Mouse (Mus musculus): Measurements from ENCODE around the gene Gapdh.

- TF ChIP-seq ZNF384 (IDR thresholded peaks at IDR 0.05; ENCODE audit: low read depth, low read length), result no peak
- TF ChIP-seq ZC3H11A (IDR thresholded peaks at IDR 0.05; ENCODE audit: borderline replicate concordance, low read depth, low read length), result no peak
- TF ChIP-seq CHD2 (IDR thresholded peaks at IDR 0.05; ENCODE audit: low read depth, low read length), result no peak
- no peak for TF ChIP-seq HCFC1 (IDR thresholded peaks at IDR 0.05; ENCODE audit: borderline replicate concordance, insufficient read depth, low read length)
- no peak for TF ChIP-seq MAFK (IDR thresholded peaks at IDR 0.05; ENCODE audit: insufficient read depth, low read depth, low read length)
These were observed 23.1 kb downstream of the Gapdh start for GRCm38 (mm10) chr6:125143128-125143527.
